Mouse (Mus musculus) C2C12 (cell line): ENCODE results near the gene Prpf31.

Source experiments
- CTCF ChIP-seq: IDR thresholded peaks from one replicate; pipeline ENCODE4 v1.5.1; 2011; ENCODE audit not compliant: control insufficient read depth, insufficient read depth, insufficient read length
- MAX ChIP-seq: IDR thresholded peaks from one replicate; pipeline ENCODE4 v1.6.1; 2011; ENCODE audit warnings: mild to moderate bottlenecking, control low read depth
- MYOD1 ChIP-seq: IDR thresholded peaks from one replicate; pipeline ENCODE4 v1.6.1; 2011; ENCODE audit warnings: low read depth; ENCODE audit not compliant: control insufficient read depth, insufficient read length

GRCm38 (mm10) chr7:3616389-3617241 lies 13.2 kb upstream of the Prpf31 start:
- TF ChIP-seq MYOD1 (no peak), CTCF (no peak), MAX (no peak)
